Mouse (Mus musculus) ES-E14 (cell line): ENCODE data around the gene Pdcd2l.

Experiments
- HCFC1 ChIP-seq: IDR thresholded peaks from 2 replicates; pipeline ENCODE4 v1.6.1; 2012; ENCODE audit warnings: low read length, inconsistent platforms, borderline replicate concordance; ENCODE audit not compliant: insufficient read depth
- MAFK ChIP-seq: IDR thresholded peaks from 2 replicates; pipeline ENCODE4 v1.6.1; 2014; ENCODE audit warnings: mild to moderate bottlenecking, low read depth, low read length, inconsistent platforms; ENCODE audit not compliant: insufficient read depth
- ZC3H11A ChIP-seq: IDR thresholded peaks from 2 replicates; pipeline ENCODE4 v1.6.1; 2012; ENCODE audit warnings: low read depth, mild to moderate bottlenecking, inconsistent platforms, low read length, borderline replicate concordance
- ZNF384 ChIP-seq: IDR thresholded peaks from 2 replicates; pipeline ENCODE4 v1.6.1; 2012; ENCODE audit warnings: low read depth, low read length, inconsistent platforms

- no peak for TF ChIP-seq ZC3H11A
- TF ChIP-seq HCFC1: no peak
- TF ChIP-seq ZNF384: no peak
- no peak for TF ChIP-seq MAFK
These were observed 39.1 kb upstream of the Pdcd2l start for GRCm38 (mm10) chr7:34235602-34236001.
